Mouse (Mus musculus) C3H10T1/2 (cell line): Measurements from ENCODE around the gene Gpr139. TPM values are rescaled to one million over a fixed set of nuclear protein-coding genes. Genes with fewer than 3 reads are reported as not detected.

Experiments used
- polyA plus RNA-seq, 2 experiments: library from polyadenylated mRNA; unstranded; fragments of >200 nt; fragmentation: generic; extraction: Trizol; gene quantifications; one replicate each; pipeline ENCODE4 v1.2.1; 2012; ENCODE audit warnings: missing spikeins in 2 of 2

Gpr139 gene
- not detected for polyA plus RNA-seq

DNA sequence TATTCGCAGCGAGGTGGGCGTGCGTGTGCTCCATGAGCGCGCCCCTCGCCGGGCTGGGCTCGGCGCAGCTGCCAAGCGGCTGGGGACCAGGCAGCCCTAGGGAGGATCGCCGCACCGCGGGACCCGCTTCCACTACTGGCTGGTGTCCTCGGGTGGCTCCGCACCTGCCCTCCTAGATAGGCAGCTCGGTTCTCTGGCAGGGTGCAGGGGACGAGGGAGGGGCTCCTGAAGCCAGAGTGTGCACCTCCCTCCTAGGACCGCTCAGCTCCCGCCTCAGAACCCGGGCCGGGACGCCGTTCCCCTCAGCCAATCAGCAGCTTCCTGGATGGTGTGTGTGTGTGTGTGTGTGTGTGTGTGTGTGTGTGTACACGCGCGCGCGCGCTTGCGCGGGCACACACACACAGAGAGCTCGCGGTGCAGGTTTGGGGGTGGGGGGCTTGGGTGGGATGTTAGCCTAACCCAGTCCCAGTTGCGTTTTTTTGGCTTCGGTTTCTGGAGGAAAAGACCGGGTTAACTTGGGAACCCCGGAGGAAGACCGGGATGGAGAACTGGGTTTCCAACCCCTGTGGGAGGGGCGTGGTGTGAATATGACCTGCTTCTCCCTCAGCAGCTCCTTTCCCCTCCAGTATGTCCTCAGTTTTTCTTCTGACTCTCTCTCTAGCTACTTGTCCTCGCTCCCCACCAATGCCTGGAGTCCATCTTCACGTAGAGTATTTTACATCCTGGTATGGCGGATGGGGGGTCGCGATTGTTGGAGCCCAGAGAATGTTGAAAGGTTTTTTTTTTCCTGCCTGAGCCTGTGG, at the start of gene Gpr139:
Gene Gpr139, minus strand, starts transcription at position 263 of the 803 bp plus-strand sequence.

Other genes with a start within 250 kb of the Gpr139 start
- 10 to 100 TPM in 1 of 2 experiments, 1 to 10 TPM in 1; 4.6 to 18.9 TPM for gene Gprc5b, start 189.4 kb downstream of the Gpr139 start, polyA plus RNA-seq